Mouse (Mus musculus) midbrain, embryonic 10.5 days (tissue): ENCODE measurements at regions not wholly inside any gene's neighbourhood (a gene's known extent, or its start where the extent isn't known, plus 50 kb on each side); places are given as distances from the start of the nearest gene placed in this dataset. TPM values are rescaled to one million over a fixed set of nuclear protein-coding genes. Genes with fewer than 3 reads are reported as not detected.

ENCODE experiments used
- DNase-seq: peaks from one replicate; pipeline ENCODE4 v3.0.0-alpha.2; 2017; ENCODE audit warnings: low spot score
- H3K27ac ChIP-seq: fragments of 300-500 bp; sonication (generic); replicated peaks from 2 replicates; pipeline ENCODE4 v1.5.1; 2016; ENCODE audit warnings: mild to moderate bottlenecking
- H3K27me3 ChIP-seq: fragments of 300-500 bp; sonication (generic); 2 replicates; pipeline ENCODE4 v1.6.1; 2016; ENCODE audit warnings: low read depth, mild to moderate bottlenecking; ENCODE audit not compliant: poor library complexity, severe bottlenecking
- H3K36me3 ChIP-seq: fragments of 300-500 bp; sonication (generic); 2 replicates; pipeline ENCODE4 v1.6.1; 2016; ENCODE audit warnings: mild to moderate bottlenecking, moderate library complexity
- H3K4me1 ChIP-seq: fragments of 300-500 bp; sonication (generic); 2 replicates; pipeline ENCODE4 v1.6.1; 2016
- H3K4me3 ChIP-seq: fragments of 300-500 bp; sonication (generic); 2 replicates; pipeline ENCODE4 v1.5.1; 2016; ENCODE audit warnings: mild to moderate bottlenecking, moderate library complexity
- H3K9me3 ChIP-seq: fragments of 300-500 bp; sonication (generic); replicated peaks from 2 replicates; pipeline ENCODE4 v1.6.1; 2016; ENCODE audit warnings: mild to moderate bottlenecking
- WGBS: fragments of 180-500 bp; shearing (Covaris S2); methylation state at CpG from one replicate; pipeline ENCODE4 v1.1.7; 2016; 5-methylcytosine and 5-hydroxymethylcytosine counted together
- microRNA-seq: library from miRNA; unstranded; fragments of <30 nt; microRNA quantifications from one replicate; pipeline ENCODE4, GENCODE M21; 2017

GRCm38 (mm10) chr12:115807978-115808377 lies 239.5 kb upstream of the Zfp386 start:
- WGBS = 57% methylated on average over 1 of the region's 1 CpGs

More at GRCm38 (mm10) chr12:115807978-115808377, 239.5 kb upstream of the Zfp386 start:
- no peaks in the 10 kb centered on the region for H3K4me1 ChIP-seq
- H3K27ac ChIP-seq = no peak overlapping the region
- no peak for DNase-seq
- peaks cover 45% of the 10 kb centered on the region for H3K9me3 ChIP-seq
- no peaks in the 10 kb centered on the region for H3K36me3 ChIP-seq
- no peak overlapping the region for H3K4me3 ChIP-seq
- no peaks in the 10 kb centered on the region for H3K27me3 ChIP-seq

Small RNA genes in the stretch of these regions (microRNA-seq; reads per million reads assigned to microRNA genes)
- gene Gm27722 (not detected), gene Mir6388 (not detected)
